Comparison of ENCODE assay signal across 10 mouse cellular contexts in genomic region chr8:77440324-77440880, GRCm38 (mm10).
DNase-seq lines count a peak whose midpoint lies in the region; ATAC-seq and TF ChIP-seq lines count a peak whose summit lies in the region.
"Had no signal": no experiment of that assay in that cellular context is flagged by ENCODE, and none has a peak within 500 bp of the region (broad histone marks: within the 10 kb centered on the region; RNA-seq: fewer than 3 reads in every experiment).

No protein-coding gene starts in this region.

- TF ChIP-seq CTCF in hindbrain, postnatal 0 days (IDR thresholded peaks at IDR 0.05; ENCODE audit: low read depth): peak; percentile 45
- peak; percentile 56 for TF ChIP-seq CTCF in midbrain, postnatal 0 days (IDR thresholded peaks at IDR 0.05)

- 0 out of 2 replicates have a peak, but pooled peaks cover 4% of the 10 kb centered on the region for H3K4me1 ChIP-seq in hindbrain, postnatal 0 days (ENCODE audit: insufficient read depth, low read length)
- no peaks in the 10 kb centered on the region for H3K4me1 ChIP-seq in hindbrain, embryonic 11.5 days (replicated peaks; ENCODE audit: control insufficient read depth, insufficient read depth, low read length)
- no peaks in the 10 kb centered on the region for H3K4me1 ChIP-seq in midbrain, postnatal 0 days (ENCODE audit: insufficient read depth, low read length)
- H3K4me1 ChIP-seq in midbrain, embryonic 13.5 days (replicated peaks): 0 out of 2 replicates have a peak, but pooled peaks cover 4% of the 10 kb centered on the region

- 77% methylated on average over 6 of the region's 6 CpGs for WGBS in hindbrain, postnatal 0 days
- WGBS in hindbrain, embryonic 11.5 days: 88% methylated on average over 6 of the region's 6 CpGs
- 89% methylated on average over 6 of the region's 6 CpGs for WGBS in midbrain, postnatal 0 days
- 85% methylated on average over 6 of the region's 6 CpGs for WGBS in midbrain, embryonic 13.5 days
- WGBS in macrophage (ENCODE audit: missing documents): 93% methylated on average over 6 of the region's 6 CpGs

- no peaks in the 10 kb centered on the region for H3K9me3 ChIP-seq in hindbrain, postnatal 0 days (ENCODE audit: low read length)
- H3K9me3 ChIP-seq in hindbrain, embryonic 11.5 days (ENCODE audit: control insufficient read depth, low read length): no peaks in the 10 kb centered on the region
- H3K9me3 ChIP-seq in midbrain, postnatal 0 days (ENCODE audit: low read length): no peaks in the 10 kb centered on the region
- H3K9me3 ChIP-seq in midbrain, embryonic 13.5 days: no peaks in the 10 kb centered on the region
- H3K9me3 ChIP-seq: forebrain, embryonic 10.5 days; limb, embryonic 12.5 days had no signal

- no peaks in the 10 kb centered on the region for H3K27me3 ChIP-seq in hindbrain, postnatal 0 days (ENCODE audit: insufficient read depth, low read length)
- no peaks in the 10 kb centered on the region for H3K27me3 ChIP-seq in hindbrain, embryonic 11.5 days (ENCODE audit: control insufficient read depth, insufficient read depth, low read length)
- no peaks in the 10 kb centered on the region for H3K27me3 ChIP-seq in midbrain, postnatal 0 days (ENCODE audit: insufficient read depth, low read length)
- no peaks in the 10 kb centered on the region for H3K27me3 ChIP-seq in midbrain, embryonic 13.5 days
- H3K27me3 ChIP-seq: heart, embryonic 12.5 days; limb, embryonic 12.5 days had no signal

- no peak for ATAC-seq in hindbrain, postnatal 0 days
- no peak for ATAC-seq in hindbrain, embryonic 11.5 days (ENCODE audit: low FRiP score)
- ATAC-seq in midbrain, postnatal 0 days (ENCODE audit: low FRiP score): no peak
- ATAC-seq in midbrain, embryonic 13.5 days: no peak

- no peaks in the 10 kb centered on the region for H3K36me3 ChIP-seq in hindbrain, postnatal 0 days (ENCODE audit: insufficient read depth, low read length)
- H3K36me3 ChIP-seq in hindbrain, embryonic 11.5 days (ENCODE audit: control insufficient read depth, insufficient read depth, low read length): no peaks in the 10 kb centered on the region
- H3K36me3 ChIP-seq in midbrain, postnatal 0 days (ENCODE audit: insufficient read depth, low read length): no peaks in the 10 kb centered on the region
- H3K36me3 ChIP-seq in midbrain, embryonic 13.5 days: no peaks in the 10 kb centered on the region
- no peaks in the 10 kb centered on the region for H3K36me3 ChIP-seq in macrophage (ENCODE audit: inconsistent target)
- H3K36me3 ChIP-seq: forebrain, embryonic 10.5 days; limb, embryonic 12.5 days had no signal

- H3K79me2 ChIP-seq in macrophage (ENCODE audit: inconsistent target): peaks cover 88% of the 10 kb centered on the region

- DNase-seq in hindbrain, postnatal 0 days (ENCODE audit: low spot score): no peak
- no peak for DNase-seq in hindbrain, embryonic 11.5 days (ENCODE audit: low spot score)
- no peak for DNase-seq in midbrain, postnatal 0 days (ENCODE audit: low spot score)
- peak; percentile 48 for DNase-seq in R1 (ENCODE audit: low read depth, low spot score)
- no peak for DNase-seq in spleen, postnatal 4 days (ENCODE audit: low spot score in 2 of 2)

- no peak overlapping the region for H3K4me3 ChIP-seq in hindbrain, postnatal 0 days (ENCODE audit: low read length)
- H3K4me3 ChIP-seq in hindbrain, embryonic 11.5 days (ENCODE audit: low read depth, low read length): no peak overlapping the region
- no peak overlapping the region for H3K4me3 ChIP-seq in midbrain, postnatal 0 days (ENCODE audit: low read depth, low read length)
- no peak overlapping the region for H3K4me3 ChIP-seq in midbrain, embryonic 13.5 days (replicated peaks)
- no peak overlapping the region for H3K4me3 ChIP-seq in macrophage (ENCODE audit: inconsistent target)
- H3K4me3 ChIP-seq: forebrain, embryonic 10.5 days; heart, embryonic 12.5 days; limb, embryonic 12.5 days had no signal

- H3K4me2 ChIP-seq in hindbrain, postnatal 0 days (ENCODE audit: low read depth, low read length): no peak overlapping the region
- H3K4me2 ChIP-seq in hindbrain, embryonic 11.5 days (replicated peaks; ENCODE audit: low read depth, low read length): no peak overlapping the region
- H3K4me2 ChIP-seq in midbrain, postnatal 0 days (ENCODE audit: low read depth, low read length, poor library complexity, severe bottlenecking): no peak overlapping the region
- no peak overlapping the region for H3K4me2 ChIP-seq in midbrain, embryonic 13.5 days (replicated peaks)
- H3K4me2 ChIP-seq: heart, embryonic 12.5 days; limb, embryonic 12.5 days had no signal

- H3K27ac ChIP-seq in hindbrain, postnatal 0 days: no peak overlapping the region
- H3K27ac ChIP-seq in hindbrain, embryonic 11.5 days (ENCODE audit: low read depth, low read length): no peak overlapping the region
- H3K27ac ChIP-seq in midbrain, postnatal 0 days (ENCODE audit: low read depth, low read length): no peak overlapping the region
- no peak overlapping the region for H3K27ac ChIP-seq in midbrain, embryonic 13.5 days
- H3K27ac ChIP-seq in macrophage: peak overlapping the region; percentile 95
- H3K27ac ChIP-seq: forebrain, embryonic 10.5 days; limb, embryonic 12.5 days had no signal

- H3K9ac ChIP-seq in hindbrain, postnatal 0 days (replicated peaks; ENCODE audit: low read length): no peak overlapping the region
- H3K9ac ChIP-seq in hindbrain, embryonic 11.5 days (ENCODE audit: low read depth, low read length): no peak overlapping the region
- H3K9ac ChIP-seq in midbrain, postnatal 0 days (replicated peaks; ENCODE audit: low read length, poor library complexity, severe bottlenecking): no peak overlapping the region
- no peak overlapping the region for H3K9ac ChIP-seq in midbrain, embryonic 13.5 days (replicated peaks)
- H3K9ac ChIP-seq: heart, embryonic 12.5 days; limb, embryonic 12.5 days had no signal
